23 mouse cellular contexts compared by ENCODE assay signal in genomic region chr5:129580572-129580971, GRCm38 (mm10). TPM values are rescaled to one million over a fixed set of nuclear protein-coding genes. Genes with fewer than 3 reads are reported as not detected.
DNase-seq lines count a peak whose midpoint lies in the region; ATAC-seq and TF ChIP-seq lines count a peak whose summit lies in the region.
"Had no signal": no experiment of that assay in that cellular context is flagged by ENCODE, and none has a peak within 500 bp of the region (broad histone marks: within the 10 kb centered on the region; RNA-seq: fewer than 3 reads in every experiment).

No protein-coding gene starts in this region.

- DNase-seq in forebrain, embryonic 11.5 days (ENCODE audit: low spot score): no peak
- DNase-seq in layer of hippocampus, adult 9-11 months: peak; percentile 73
- no peak for DNase-seq in layer of hippocampus, adult 8-10 months (ENCODE audit: low spot score in 2 of 2)
- DNase-seq in left cerebral cortex, postnatal 36 days (ENCODE audit: low spot score in 2 of 2): peak; percentile 60 to 69
- DNase-seq in heart, embryonic 10.5 days (ENCODE audit: low spot score): no peak
- DNase-seq: adrenal gland, adult 8-10 months; cerebellum, adult 11 months; cerebellum, postnatal 10 days; gastrocnemius, postnatal 10 days; heart, adult 11 months; kidney, adult 9 months; kidney, postnatal 36 days; liver, postnatal 0 days; thymus, postnatal 25 days had no signal

- no peaks in the 10 kb centered on the region for H3K36me3 ChIP-seq in forebrain, embryonic 13.5 days (ENCODE audit: poor library complexity, severe bottlenecking)
- no peaks in the 10 kb centered on the region for H3K36me3 ChIP-seq in forebrain, embryonic 11.5 days (ENCODE audit: control insufficient read depth, insufficient read depth, low read length)
- no peaks in the 10 kb centered on the region for H3K36me3 ChIP-seq in heart, embryonic 10.5 days
- H3K36me3 ChIP-seq in kidney, embryonic 14.5 days (ENCODE audit: control insufficient read depth, insufficient read depth, low read length): no peaks in the 10 kb centered on the region
- H3K36me3 ChIP-seq: heart, embryonic 13.5 days; hindbrain, embryonic 13.5 days; limb, embryonic 10.5 days; midbrain, embryonic 13.5 days; neural tube, embryonic 13.5 days had no signal

- TF ChIP-seq CTCF in cortical plate, adult 2 months (IDR thresholded peaks at IDR 0.05; ENCODE audit: extremely low read depth, insufficient read depth, low read length): no peak

- H3K9me3 ChIP-seq in forebrain, embryonic 13.5 days (replicated peaks): no peaks in the 10 kb centered on the region
- H3K9me3 ChIP-seq in forebrain, embryonic 11.5 days (ENCODE audit: control insufficient read depth, low read length): no peaks in the 10 kb centered on the region
- H3K9me3 ChIP-seq in heart, embryonic 10.5 days: no peaks in the 10 kb centered on the region
- H3K9me3 ChIP-seq in kidney, embryonic 14.5 days (ENCODE audit: control insufficient read depth, low read length): no peaks in the 10 kb centered on the region
- H3K9me3 ChIP-seq: heart, embryonic 13.5 days; hindbrain, embryonic 13.5 days; limb, embryonic 10.5 days; midbrain, embryonic 13.5 days; neural tube, embryonic 13.5 days had no signal

- H3K4me2 ChIP-seq in forebrain, embryonic 13.5 days: no peak overlapping the region
- H3K4me2 ChIP-seq in forebrain, embryonic 11.5 days (ENCODE audit: low read depth, low read length, severe bottlenecking): no peak overlapping the region
- no peak overlapping the region for H3K4me2 ChIP-seq in kidney, embryonic 14.5 days (replicated peaks; ENCODE audit: low read depth, low read length)
- H3K4me2 ChIP-seq: heart, embryonic 13.5 days; hindbrain, embryonic 13.5 days; midbrain, embryonic 13.5 days; neural tube, embryonic 13.5 days had no signal

- no peak for ATAC-seq in forebrain, embryonic 13.5 days
- ATAC-seq in forebrain, embryonic 11.5 days (replicated peaks; ENCODE audit: low FRiP score): no peak
- ATAC-seq in kidney, embryonic 14.5 days (ENCODE audit: low FRiP score, low TSS enrichment): no peak
- ATAC-seq: liver, postnatal 0 days; midbrain, embryonic 13.5 days; Patski had no signal

- intact Hi-C loops in left cerebral cortex, postnatal 36 days (cut with DNase I): loop anchor here (5.0 kb wide), 2 partner anchors 48 to 78 kb away; partner anchors contain the start of gene Sfswap

- no peak for TF ChIP-seq POLR2A in cortical plate, adult 2 months (IDR thresholded peaks at IDR 0.05; ENCODE audit: extremely low read depth, insufficient read depth, low read length)

- H3K4me1 ChIP-seq in forebrain, embryonic 13.5 days: peaks cover 21% of the 10 kb centered on the region
- H3K4me1 ChIP-seq in forebrain, embryonic 11.5 days (replicated peaks; ENCODE audit: control insufficient read depth, insufficient read depth, low read length): peaks cover under 1% of the 10 kb centered on the region; the same call in 1 of the 2 replicates
- peaks cover 5% of the 10 kb centered on the region; the same call in 1 of the 2 replicates for H3K4me1 ChIP-seq in cortical plate, adult 2 months (ENCODE audit: control insufficient read depth, insufficient read depth, low read length)
- peaks cover 22% of the 10 kb centered on the region for H3K4me1 ChIP-seq in heart, embryonic 10.5 days
- peaks cover 9% of the 10 kb centered on the region; the same call in 1 of the 2 replicates for H3K4me1 ChIP-seq in kidney, embryonic 14.5 days (ENCODE audit: control insufficient read depth, insufficient read depth, low read length)

- WGBS in forebrain, embryonic 13.5 days: 83% methylated on average over 9 of the region's 9 CpGs
- 83% methylated on average over 9 of the region's 9 CpGs for WGBS in forebrain, embryonic 11.5 days
- WGBS in heart, embryonic 10.5 days: 60% methylated on average over 9 of the region's 9 CpGs
- WGBS in kidney, embryonic 14.5 days: 75% methylated on average over 9 of the region's 9 CpGs

- H3K27me3 ChIP-seq in forebrain, embryonic 13.5 days: peaks cover 23% of the 10 kb centered on the region
- peaks cover 17% of the 10 kb centered on the region; the same call in 1 of the 2 replicates for H3K27me3 ChIP-seq in forebrain, embryonic 11.5 days (ENCODE audit: control insufficient read depth, insufficient read depth, low read length)
- H3K27me3 ChIP-seq in heart, embryonic 10.5 days (ENCODE audit: insufficient read depth, poor library complexity, severe bottlenecking): peaks cover 46% of the 10 kb centered on the region
- peaks cover 29% of the 10 kb centered on the region for H3K27me3 ChIP-seq in kidney, embryonic 14.5 days (ENCODE audit: control insufficient read depth, insufficient read depth, low read length)

- no peak overlapping the region for H3K4me3 ChIP-seq in forebrain, embryonic 13.5 days
- H3K4me3 ChIP-seq in forebrain, embryonic 11.5 days (ENCODE audit: low read depth, low read length): no peak overlapping the region
- H3K4me3 ChIP-seq in cortical plate, adult 2 months (ENCODE audit: insufficient read depth, low read length): no peak overlapping the region
- no peak overlapping the region for H3K4me3 ChIP-seq in heart, embryonic 10.5 days
- H3K4me3 ChIP-seq in kidney, embryonic 14.5 days (ENCODE audit: low read length): no peak overlapping the region
- H3K4me3 ChIP-seq: heart, embryonic 13.5 days; hindbrain, embryonic 13.5 days; limb, embryonic 10.5 days; midbrain, embryonic 13.5 days; neural tube, embryonic 13.5 days had no signal

- peak overlapping the region; percentile 32 for H3K27ac ChIP-seq in forebrain, embryonic 13.5 days
- H3K27ac ChIP-seq in forebrain, embryonic 11.5 days (ENCODE audit: low read depth, low read length): no peak overlapping the region
- H3K27ac ChIP-seq in cortical plate, adult 2 months (ENCODE audit: insufficient read depth, low read length): peak overlapping the region; percentile 55
- no peak overlapping the region for H3K27ac ChIP-seq in heart, embryonic 10.5 days
- no peak overlapping the region for H3K27ac ChIP-seq in kidney, embryonic 14.5 days (ENCODE audit: low read depth, low read length)
- H3K27ac ChIP-seq: heart, embryonic 13.5 days; hindbrain, embryonic 13.5 days; limb, embryonic 10.5 days; midbrain, embryonic 13.5 days; neural tube, embryonic 13.5 days had no signal

- no peak overlapping the region for H3K9ac ChIP-seq in forebrain, embryonic 13.5 days
- no peak overlapping the region for H3K9ac ChIP-seq in forebrain, embryonic 11.5 days (ENCODE audit: low read length)
- no peak overlapping the region for H3K9ac ChIP-seq in kidney, embryonic 14.5 days (ENCODE audit: low read depth, low read length)
- H3K9ac ChIP-seq: heart, embryonic 13.5 days; hindbrain, embryonic 13.5 days; liver, postnatal 0 days; midbrain, embryonic 13.5 days; neural tube, embryonic 13.5 days had no signal

RNA-seq across cellular contexts. Expression of gene Mmp17, which starts 3.4 kb away (rescaled TPM):
- 8.6 and 10.5 TPM in 2 replicates for polyA plus RNA-seq in forebrain, embryonic 13.5 days (2015; fragmentation: Nextera tagmentation; extraction: Ambion mirVana)
- polyA plus RNA-seq in forebrain, embryonic 11.5 days (2014; fragmentation: Nextera tagmentation; extraction: Ambion mirVana): 6.5 and 8.4 TPM in 2 replicates
- 100 to 1,000 TPM; 103 to 128 (median 115) TPM for total RNA-seq in layer of hippocampus, adult 8-10 months (2022)
- polyA plus RNA-seq in cortical plate, adult 2 months (2012; rRNA removed): 83.9 and 90.5 TPM in 2 replicates
- total RNA-seq in left cerebral cortex, postnatal 36 days (2021): 100 to 1,000 TPM; 112 to 116 TPM
- polyA plus RNA-seq in heart, embryonic 10.5 days (2016; fragmentation: Nextera tagmentation; extraction: Ambion mirVana): 0.71 and 1.3 TPM in 2 replicates
- polyA plus RNA-seq in kidney, embryonic 14.5 days (2014; fragmentation: Nextera tagmentation; extraction: Ambion mirVana): 2.0 TPM in 2 replicates

Comparison
In these comparisons a context has a peak if more than half of its experiments do, and no peak if none do; other contexts are left out.
1. H3K27ac ChIP-seq: peak in forebrain, embryonic 13.5 days (single experiment) and cortical plate, adult 2 months (single experiment); none in forebrain, embryonic 11.5 days (single experiment), heart, embryonic 10.5 days (single experiment) and kidney, embryonic 14.5 days (single experiment).
2. DNase-seq: peak in layer of hippocampus, adult 9-11 months (single experiment) and left cerebral cortex, postnatal 36 days (2 of 2); none in forebrain, embryonic 11.5 days (single experiment), layer of hippocampus, adult 8-10 months (0 of 2) and heart, embryonic 10.5 days (single experiment).